ENCODE assay signal across 11 mouse cellular contexts in the genomic region with DNA sequence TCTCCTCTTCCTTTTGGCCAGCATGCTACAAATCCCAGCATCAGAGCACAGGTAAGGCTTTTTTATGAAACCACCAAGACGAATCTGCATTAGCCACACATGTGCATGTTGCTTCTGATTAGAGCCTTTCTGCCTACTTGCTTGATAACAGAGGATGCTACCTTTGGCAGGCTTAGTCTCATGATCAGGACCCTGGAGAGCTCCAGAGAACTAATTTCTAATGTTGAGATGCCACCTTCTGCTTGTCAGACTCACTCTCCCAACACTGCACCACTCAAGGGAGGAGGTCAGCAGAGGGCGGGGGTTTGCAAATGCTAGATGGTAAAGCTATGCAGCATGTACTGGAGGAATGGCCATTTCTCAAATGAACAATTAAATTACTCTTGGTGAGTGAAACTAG.
DNase-seq lines count a peak whose midpoint lies in the region.
"Had no signal": no experiment of that assay in that cellular context is flagged by ENCODE, and none has a peak within 500 bp of the region (broad histone marks: within the 10 kb centered on the region; RNA-seq: fewer than 3 reads in every experiment).

No protein-coding gene starts in this region.

- DNase-seq in adrenal gland, adult (ENCODE audit: inconsistent age in 2 of 2, low spot score in 1 of 2), result peak; percentile 4 to 43
- no peak for DNase-seq in adrenal gland, adult 2 months
- DNase-seq in kidney, postnatal 4 days, result peak; percentile 13 to 22
- no peak for DNase-seq in kidney, adult 8-10 months
- peak; percentile 56 for DNase-seq in ZHBTc4 (ENCODE audit: low read depth, low spot score)
- peak; percentile 54 for DNase-seq in mesoderm, embryonic 11.5 days (ENCODE audit: low read depth, low spot score)
- no peak for DNase-seq in gastrocnemius, adult 8-10 months (ENCODE audit: low spot score in 2 of 2)
- no peak for DNase-seq in cerebellum, postnatal 4 days (ENCODE audit: low spot score in 2 of 2)
- DNase-seq: gastrocnemius, adult 2 months; liver, embryonic 13.5 days; spleen, adult 18-20 months had no signal

Comparison
In these comparisons a context has a peak if more than half of its experiments do, and no peak if none do; other contexts are left out.
1. DNase-seq: peak in adrenal gland, adult (2 of 2), kidney, postnatal 4 days (2 of 2), ZHBTc4 (single experiment) and mesoderm, embryonic 11.5 days (single experiment); none in adrenal gland, adult 2 months (single experiment), kidney, adult 8-10 months (0 of 2), gastrocnemius, adult 8-10 months (0 of 2) and cerebellum, postnatal 4 days (0 of 2).